Mouse (Mus musculus) spleen, adult 2 months (tissue): Measurements from ENCODE around the gene Zfp383. TPM values are rescaled to one million over a fixed set of nuclear protein-coding genes. Genes with fewer than 3 reads are reported as not detected.

ENCODE experiments used
- DNase-seq, 2 experiments: peaks; one replicate each; pipeline versions ENCODE4 v3.0.0 to v3.0.0-alpha.2; 2012 to 2021; ENCODE audit warnings: low spot score in 2 of 2, low read depth in 1 of 2
- H3K27ac ChIP-seq: fragments of 200-500 bp; 2 replicates; pipeline ENCODE4 v1.5.1; 2012; ENCODE audit warnings: low read length, inconsistent platforms; ENCODE audit not compliant: insufficient read depth
- H3K27me3 ChIP-seq: fragments of 200-500 bp; 2 replicates; pipeline ENCODE4 v1.6.1; 2012; ENCODE audit warnings: mild to moderate bottlenecking, moderate library complexity, low read length, inconsistent platforms; ENCODE audit not compliant: control insufficient read depth, insufficient read depth
- H3K36me3 ChIP-seq: fragments of 200-500 bp; 2 replicates; pipeline ENCODE4 v1.6.1; 2012; ENCODE audit warnings: mild to moderate bottlenecking, low read length, inconsistent platforms; ENCODE audit not compliant: control insufficient read depth, insufficient read depth
- H3K4me1 ChIP-seq: fragments of 200-500 bp; 2 replicates; pipeline ENCODE4 v1.6.1; 2011; ENCODE audit warnings: inconsistent platforms; ENCODE audit not compliant: control insufficient read depth, insufficient read depth, insufficient read length
- H3K4me3 ChIP-seq: fragments of 200-500 bp; 2 replicates; pipeline ENCODE4 v1.5.1; 2011; ENCODE audit warnings: mild to moderate bottlenecking, inconsistent platforms; ENCODE audit not compliant: insufficient read depth, insufficient read length; ENCODE audit errors: extremely low read depth
- CTCF ChIP-seq: fragments of 200-500 bp; IDR thresholded peaks from 2 replicates; pipeline ENCODE4 v1.5.1; 2011; ENCODE audit warnings: mild to moderate bottlenecking, inconsistent platforms; ENCODE audit not compliant: insufficient read depth, insufficient read length, insufficient replicate concordance; ENCODE audit errors: extremely low read depth
- POLR2A ChIP-seq: fragments of 200-500 bp; IDR thresholded peaks from 2 replicates; pipeline ENCODE4 v1.6.1; 2011; ENCODE audit warnings: low read depth, low read length, inconsistent platforms
- WGBS: fragments of 180-500 bp; shearing (Covaris S2); methylation state at CpG from one replicate; pipeline ENCODE4 v1.1.7; 2018; 5-methylcytosine and 5-hydroxymethylcytosine counted together
- polyA plus RNA-seq: library from polyadenylated mRNA; depleted of rRNA; stranded (reverse); fragments of >200 nt; gene quantifications from 2 replicates; pipeline ENCODE4 v1.2.3, GENCODE M21; 2012

Zfp383 gene
- polyA plus RNA-seq, 1 experiment = 0.35 TPM

GRCm38 (mm10) chr7:29880916-29881315 is 27.1 kb upstream of the Zfp383 start:
- H3K36me3 ChIP-seq = no peaks in the 10 kb centered on the region
- TF ChIP-seq CTCF (no peak), POLR2A (no peak)
- no peak for DNase-seq
- no peak overlapping the region for H3K27ac ChIP-seq
- no peak overlapping the region for H3K4me3 ChIP-seq
- H3K27me3 ChIP-seq = no peaks in the 10 kb centered on the region
- H3K4me1 ChIP-seq = no peaks in the 10 kb centered on the region
- WGBS = 87% methylated on average over 7 of the region's 7 CpGs

- no peaks in the 10 kb centered on the region for H3K27me3 ChIP-seq
- WGBS = 95% methylated on average over 7 of the region's 7 CpGs
- H3K4me1 ChIP-seq = no peaks in the 10 kb centered on the region
- peaks cover 17% of the 10 kb centered on the region for H3K36me3 ChIP-seq
- TF ChIP-seq POLR2A = no peak
- TF ChIP-seq CTCF = no peak
- no peak overlapping the region for H3K4me3 ChIP-seq
- no peak overlapping the region for H3K27ac ChIP-seq
- no peak for DNase-seq
Measured at GRCm38 (mm10) chr7:29890501-29890900, 17.5 kb upstream of the Zfp383 start.

GRCm38 (mm10) chr7:29892756-29893155 is 15.3 kb upstream of the Zfp383 start:
- no peaks in the 10 kb centered on the region for H3K27me3 ChIP-seq
- H3K4me1 ChIP-seq = no peaks in the 10 kb centered on the region
- TF ChIP-seq POLR2A (no peak), CTCF (no peak)
- DNase-seq = no peak
- H3K4me3 ChIP-seq = no peak overlapping the region
- WGBS = 92% methylated on average over 4 of the region's 4 CpGs
- H3K36me3 ChIP-seq = peaks cover 23% of the 10 kb centered on the region
- H3K27ac ChIP-seq = no peak overlapping the region

DNA sequence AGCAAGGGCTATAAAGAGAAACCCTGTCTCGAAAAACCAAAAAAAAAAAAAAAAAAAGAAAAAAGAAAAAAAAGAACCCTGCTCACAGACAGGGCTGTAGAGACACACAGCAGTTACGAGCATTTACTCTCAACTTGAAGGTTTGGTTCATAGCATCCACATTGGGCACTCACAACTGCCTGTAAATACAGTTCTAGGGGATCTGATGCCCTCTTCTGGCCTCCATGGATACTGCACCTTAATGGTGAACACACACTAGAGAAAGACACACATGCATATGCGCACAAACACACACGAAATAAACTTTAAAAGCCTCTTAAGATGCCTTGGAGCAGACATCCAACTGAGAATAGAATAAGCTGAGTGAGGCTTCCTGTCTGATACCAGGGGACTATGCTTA is 9.7 kb upstream of the Zfp383 start:
- TF ChIP-seq CTCF (no peak), POLR2A (no peak)
- DNase-seq = no peak
- Histone ChIP-seq H3K36me3 (peaks cover 30% of the 10 kb centered on the region), H3K4me3 (no peak overlapping the region), H3K27me3 (no peaks in the 10 kb centered on the region), H3K4me1 (no peaks in the 10 kb centered on the region), H3K27ac (no peak overlapping the region)
- WGBS = 94% methylated on average over 3 of the region's 4 CpGs

DNA sequence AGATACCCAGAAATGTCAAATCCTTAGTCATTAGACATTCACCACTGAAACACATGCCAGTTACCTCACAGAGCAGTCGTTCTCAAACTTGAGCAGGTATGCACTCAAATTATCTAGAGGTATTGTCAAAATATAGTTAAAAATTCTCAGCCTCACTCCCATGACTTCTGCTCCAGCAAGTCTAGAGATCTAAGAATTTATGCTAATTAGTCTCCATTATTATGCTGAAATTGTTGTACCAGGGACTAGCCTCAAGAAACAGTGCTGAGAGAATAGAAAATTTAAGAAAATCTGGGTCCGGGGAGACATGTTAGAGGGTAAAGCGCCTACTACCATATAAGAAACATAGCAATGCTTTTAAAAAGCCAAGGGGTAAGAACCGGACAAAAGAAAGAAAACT is 3.9 kb upstream of the Zfp383 start:
- 92% methylated on average over 4 of the region's 4 CpGs for WGBS
- H3K27me3 ChIP-seq = no peaks in the 10 kb centered on the region
- H3K4me3 ChIP-seq = no peak overlapping the region
- DNase-seq = no peak
- no peak for TF ChIP-seq CTCF
- peaks cover 3% of the 10 kb centered on the region; the same call in 1 of the 2 replicates for H3K36me3 ChIP-seq
- H3K27ac ChIP-seq = no peak overlapping the region
- no peaks in the 10 kb centered on the region for H3K4me1 ChIP-seq

DNA sequence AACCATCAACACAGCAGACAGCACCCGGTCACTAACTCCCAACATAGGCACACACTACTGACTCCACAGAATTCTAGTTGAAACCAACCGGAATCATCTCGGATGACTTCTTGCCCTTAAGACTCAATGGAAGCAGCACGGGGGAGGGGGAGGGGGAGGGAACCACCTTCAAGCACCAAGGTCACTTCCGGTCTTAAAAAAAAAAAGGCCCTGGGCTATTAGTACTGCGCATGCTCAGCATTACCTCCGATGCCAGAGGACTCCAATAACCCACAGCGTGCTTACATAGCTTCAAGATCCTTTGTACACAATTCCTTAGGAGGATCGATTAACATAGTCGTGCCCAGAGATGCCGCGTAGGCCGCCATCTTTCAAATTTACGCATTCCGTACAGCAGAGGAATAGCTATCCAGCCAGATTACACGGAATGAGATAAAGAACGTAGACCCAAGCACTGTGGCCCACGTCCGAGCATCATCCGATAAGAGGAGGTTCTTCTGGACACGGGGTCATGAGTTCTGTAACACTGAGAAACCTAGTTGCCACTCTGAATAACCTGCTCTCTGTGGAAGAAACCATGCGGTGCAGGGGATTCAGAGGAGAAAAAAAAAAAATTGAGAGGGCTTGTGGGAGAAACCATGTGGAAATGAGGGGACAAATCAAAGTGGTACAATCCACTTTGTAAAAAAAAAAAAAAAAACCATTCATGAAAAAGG is 1.9 kb upstream of the Zfp383 start, which contains the start of gene Zfp27:
TSS of gene Zfp27 (minus strand) at position 607 of the 716 bp plus-strand sequence.
- no peaks in the 10 kb centered on the region for H3K4me1 ChIP-seq
- peak; percentile 36 to 87 for DNase-seq
- TF ChIP-seq POLR2A (peak; percentile 38; the same call in 1 of the 2 replicates), CTCF (no peak)
- H3K36me3 ChIP-seq = no peaks in the 10 kb centered on the region; the same call in 1 of the 2 replicates
- H3K4me3 ChIP-seq = peak within 1 kb of the TSS; percentile 89
- H3K27me3 ChIP-seq = no peaks in the 10 kb centered on the region
- peak within 1 kb of the TSS; percentile 73 for H3K27ac ChIP-seq
- WGBS = under 1% methylated on average over 22 of the region's 22 CpGs

- WGBS = 29% methylated on average over 8 of the region's 8 CpGs
- no peak for DNase-seq
- H3K4me3 ChIP-seq = peak overlapping the region; percentile 17; the same call in 1 of the 2 replicates
- TF ChIP-seq POLR2A = no peak
- no peak for TF ChIP-seq CTCF
- H3K27me3 ChIP-seq = no peaks in the 10 kb centered on the region
- no peak overlapping the region; the same call in 1 of the 2 replicates for H3K27ac ChIP-seq
- no peaks in the 10 kb centered on the region for H3K36me3 ChIP-seq
- H3K4me1 ChIP-seq = no peaks in the 10 kb centered on the region
Measured at GRCm38 (mm10) chr7:29906682-29907058, 1.4 kb upstream of the Zfp383 start.
